Comparison of ENCODE assay signal across 8 mouse cellular contexts in genomic region chr6:114781415-114782240, GRCm38 (mm10).
DNase-seq lines count a peak whose midpoint lies in the region; ATAC-seq and TF ChIP-seq lines count a peak whose summit lies in the region.
"Had no signal": no experiment of that assay in that cellular context is flagged by ENCODE, and none has a peak within 500 bp of the region (broad histone marks: within the 10 kb centered on the region; RNA-seq: fewer than 3 reads in every experiment).

No protein-coding gene starts in this region.

- peaks cover 54% of the 10 kb centered on the region for H3K4me1 ChIP-seq in embryonic facial prominence, embryonic 15.5 days
- peaks cover 10% of the 10 kb centered on the region; the same call in 1 of the 2 replicates for H3K4me1 ChIP-seq in heart, postnatal 0 days (ENCODE audit: control insufficient read depth, insufficient read depth)
- H3K4me1 ChIP-seq in midbrain, embryonic 10.5 days: peaks cover 46% of the 10 kb centered on the region

- peak overlapping the region; percentile 88 for H3K27ac ChIP-seq in embryonic facial prominence, embryonic 15.5 days (replicated peaks)
- H3K27ac ChIP-seq in heart, postnatal 0 days (ENCODE audit: low read depth): peak overlapping the region; percentile 55
- H3K27ac ChIP-seq in midbrain, embryonic 10.5 days (replicated peaks): peak overlapping the region; percentile 29

- peak; percentile 52 for ATAC-seq in CD4-positive, CD25-positive, alpha-beta regulatory T cell, adult 4 months
- peak; percentile 75 for ATAC-seq in embryonic facial prominence, embryonic 15.5 days (ENCODE audit: insufficient number of reproducible peaks, low FRiP score, low TSS enrichment, low read depth)
- peak; percentile 33 for ATAC-seq in heart, postnatal 0 days (ENCODE audit: insufficient read depth, low read depth)

- TF ChIP-seq EP300 in heart, postnatal 0 days (IDR thresholded peaks at IDR 0.05; ENCODE audit: low read depth): no peak

- no peak overlapping the region for H3K4me3 ChIP-seq in embryonic facial prominence, embryonic 15.5 days (replicated peaks)
- H3K4me3 ChIP-seq in heart, postnatal 0 days (ENCODE audit: low read depth, low read length): no peak overlapping the region
- H3K4me3 ChIP-seq in midbrain, embryonic 10.5 days: no peak overlapping the region
- H3K4me3 ChIP-seq: erythroblast, embryonic 14.5 days had no signal

- no peaks in the 10 kb centered on the region for H3K27me3 ChIP-seq in embryonic facial prominence, embryonic 15.5 days
- no peaks in the 10 kb centered on the region for H3K27me3 ChIP-seq in heart, postnatal 0 days (ENCODE audit: control insufficient read depth, insufficient read depth, low read length)
- no peaks in the 10 kb centered on the region for H3K27me3 ChIP-seq in midbrain, embryonic 10.5 days (ENCODE audit: low read depth, poor library complexity, severe bottlenecking)

- no peak overlapping the region for H3K4me2 ChIP-seq in embryonic facial prominence, embryonic 15.5 days (replicated peaks)
- H3K4me2 ChIP-seq in heart, postnatal 0 days (ENCODE audit: low read depth, low read length): no peak overlapping the region

- no peaks in the 10 kb centered on the region for H3K9me3 ChIP-seq in embryonic facial prominence, embryonic 15.5 days (replicated peaks)
- no peaks in the 10 kb centered on the region for H3K9me3 ChIP-seq in heart, postnatal 0 days (replicated peaks; ENCODE audit: control insufficient read depth, low read length)
- H3K9me3 ChIP-seq in midbrain, embryonic 10.5 days (replicated peaks): no peaks in the 10 kb centered on the region

- no peak for TF ChIP-seq CTCF in heart, postnatal 0 days (IDR thresholded peaks at IDR 0.05; ENCODE audit: low read depth)

- no peaks in the 10 kb centered on the region for H3K36me3 ChIP-seq in embryonic facial prominence, embryonic 15.5 days
- H3K36me3 ChIP-seq in heart, postnatal 0 days (replicated peaks; ENCODE audit: control insufficient read depth, insufficient read depth, low read length): no peaks in the 10 kb centered on the region
- H3K36me3 ChIP-seq in midbrain, embryonic 10.5 days: no peaks in the 10 kb centered on the region

- WGBS in embryonic facial prominence, embryonic 15.5 days: 19% methylated on average over 11 of the region's 11 CpGs
- 27% methylated on average over 11 of the region's 11 CpGs for WGBS in heart, postnatal 0 days
- WGBS in midbrain, embryonic 10.5 days: 57% methylated on average over 11 of the region's 11 CpGs

- peak; percentile 33 for DNase-seq in 416B (ENCODE audit: low read depth)
- peak; percentile 63 for DNase-seq in heart, postnatal 0 days (ENCODE audit: low spot score)
- DNase-seq in kidney, postnatal 36 days: peak; percentile 13 to 34
- DNase-seq in midbrain, embryonic 10.5 days (ENCODE audit: low spot score): no peak
- DNase-seq in urinary bladder, adult 2 months (ENCODE audit: low spot score): peak; percentile 40

- H3K9ac ChIP-seq in embryonic facial prominence, embryonic 15.5 days: no peak overlapping the region
- no peak overlapping the region for H3K9ac ChIP-seq in heart, postnatal 0 days (replicated peaks; ENCODE audit: low read depth, low read length)

Comparison
In these comparisons a context has a peak if more than half of its experiments do, and no peak if none do; other contexts are left out.
1. H3K27ac ChIP-seq: peak in every context shown above with its lines; median percentile 88 in embryonic facial prominence, embryonic 15.5 days; 55 in heart, postnatal 0 days; 29 in midbrain, embryonic 10.5 days.